Mouse (Mus musculus) ES-CJ7 (cell line): ENCODE measurements around the gene Cldn15.

Experiments used
- DNase-seq: peaks from one replicate; pipeline ENCODE4 v3.0.0; 2011; ENCODE audit warnings: low read depth, low spot score

Cldn15 gene

DNA sequence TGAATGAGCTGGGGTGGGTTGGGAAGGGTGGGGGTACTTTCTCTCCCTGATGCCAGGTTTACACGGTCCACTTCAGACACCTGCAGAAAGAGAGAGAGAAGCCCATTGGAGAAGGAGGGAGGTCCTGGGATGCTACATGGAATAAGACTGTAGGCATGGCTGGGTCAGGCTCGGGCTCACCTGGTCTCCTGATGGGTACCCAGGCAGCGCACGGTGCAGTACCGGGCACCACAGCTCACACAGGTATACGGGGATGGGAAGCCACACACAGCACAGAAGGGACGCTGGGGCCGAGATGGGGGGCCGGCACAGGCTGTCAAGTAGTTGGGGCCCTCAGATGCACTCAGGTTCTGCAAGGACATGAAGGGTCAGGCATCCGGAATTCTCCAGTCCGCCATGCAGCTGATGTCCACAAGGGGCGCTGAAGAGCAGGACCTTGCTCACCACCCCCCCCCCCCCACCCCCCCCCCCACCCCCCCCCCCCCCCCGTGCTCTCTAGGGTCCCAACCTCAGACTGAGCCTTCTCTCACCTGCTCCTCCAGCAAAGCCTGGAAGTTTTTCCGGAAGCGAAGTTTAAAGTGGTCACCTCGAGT is 16.0 kb downstream of the Cldn15 start:
- peak; percentile 41 for DNase-seq

DNA sequence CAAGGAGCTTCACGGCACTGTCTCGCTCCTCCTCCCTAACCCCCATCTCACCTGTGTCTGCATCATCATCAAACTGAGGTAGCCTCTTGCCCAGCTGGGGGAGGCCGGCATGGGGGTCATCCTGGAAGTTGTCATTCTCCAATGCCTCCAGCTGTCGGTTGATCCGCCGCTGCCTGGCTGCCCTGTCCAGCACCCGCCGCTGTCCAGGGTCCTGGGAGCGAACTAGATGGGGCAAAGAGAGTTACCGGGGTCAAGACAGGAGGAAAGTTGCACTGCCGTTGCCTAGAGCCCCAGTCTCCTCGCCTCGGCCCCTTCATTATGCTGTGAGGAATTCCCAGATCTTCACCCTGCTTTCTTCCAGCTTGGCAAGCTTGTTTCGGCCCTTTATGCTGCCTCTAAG is 18.4 kb downstream of the Cldn15 start:
- no peak for DNase-seq

GRCm38 (mm10) chr5:136986695-136987137 is 20.3 kb downstream of the Cldn15 start, which contains the start of gene Plod3:
TSS of gene Plod3 (plus strand) at chr5:136987019.
- DNase-seq = peak; percentile 100

GRCm38 (mm10) chr5:136987138-136987933 is 20.9 kb downstream of the Cldn15 start:
- DNase-seq = peak; percentile 64

DNA sequence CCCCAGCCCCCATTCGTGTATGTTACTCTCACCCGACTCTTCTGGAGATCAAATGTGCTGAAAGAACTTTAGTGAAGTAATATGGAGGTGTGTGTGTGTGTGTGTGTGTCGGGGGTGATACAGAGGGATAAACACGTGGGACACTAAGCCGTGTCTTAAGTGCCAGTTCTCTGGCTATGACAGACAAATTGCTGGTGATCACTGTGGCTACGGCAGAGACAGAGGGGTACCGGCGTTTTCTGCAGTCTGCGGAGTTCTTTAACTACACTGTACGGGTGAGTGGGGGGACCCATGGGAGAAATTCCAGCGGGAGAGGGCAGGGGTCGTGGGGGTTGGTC is 21.5 kb downstream of the Cldn15 start, which contains the start of gene Znhit1:
TSS of gene Znhit1 (minus strand) at position 88 of the 338 bp plus-strand sequence.
- DNase-seq = no peak

DNA sequence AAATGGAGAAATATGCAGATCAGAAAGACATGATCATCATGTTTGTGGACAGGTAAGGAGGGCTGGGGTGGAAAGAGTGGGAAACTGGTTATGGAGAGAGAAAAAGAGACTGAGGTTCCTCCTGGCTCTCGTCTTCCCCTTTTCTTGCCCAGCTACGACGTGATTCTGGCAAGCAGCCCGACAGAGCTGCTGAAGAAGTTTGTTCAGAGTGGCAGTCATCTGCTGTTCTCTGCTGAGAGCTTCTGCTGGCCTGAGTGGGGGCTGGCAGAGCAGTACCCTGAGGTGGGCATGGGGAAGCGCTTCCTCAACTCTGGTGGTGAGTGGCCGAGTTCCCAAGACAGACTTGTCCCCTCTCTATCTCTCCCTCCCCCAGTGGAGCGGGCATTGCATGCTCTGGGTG is 22.0 kb downstream of the Cldn15 start:
- no peak for DNase-seq

DNA sequence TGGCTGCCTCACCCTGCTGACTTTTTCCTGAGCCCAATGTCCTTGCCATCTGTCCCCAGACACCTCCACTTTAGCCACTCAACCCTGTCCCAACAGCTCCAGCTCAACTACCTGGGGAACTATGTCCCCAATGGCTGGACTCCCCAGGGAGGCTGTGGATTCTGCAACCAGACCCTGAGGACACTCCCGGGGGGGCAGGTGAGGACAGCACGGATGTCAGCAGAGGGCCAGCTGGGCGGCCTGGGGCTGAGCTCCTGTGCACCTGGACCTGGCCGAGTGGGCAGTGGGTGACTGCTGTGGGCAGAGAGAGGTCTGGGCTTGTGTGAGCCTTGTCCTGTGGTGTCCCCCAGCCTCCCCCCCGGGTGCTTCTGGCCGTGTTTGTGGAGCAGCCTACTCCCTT is 23.4 kb downstream of the Cldn15 start:
- no peak for DNase-seq

GRCm38 (mm10) chr5:136999449-136999848 is 33.0 kb downstream of the Cldn15 start:
- no peak for DNase-seq

- DNase-seq = peak; percentile 72
Measured at GRCm38 (mm10) chr5:137000612-137001011, 34.2 kb downstream of the Cldn15 start.

- DNase-seq = no peak
Measured at GRCm38 (mm10) chr5:137007276-137007675, 40.9 kb downstream of the Cldn15 start.

DNA sequence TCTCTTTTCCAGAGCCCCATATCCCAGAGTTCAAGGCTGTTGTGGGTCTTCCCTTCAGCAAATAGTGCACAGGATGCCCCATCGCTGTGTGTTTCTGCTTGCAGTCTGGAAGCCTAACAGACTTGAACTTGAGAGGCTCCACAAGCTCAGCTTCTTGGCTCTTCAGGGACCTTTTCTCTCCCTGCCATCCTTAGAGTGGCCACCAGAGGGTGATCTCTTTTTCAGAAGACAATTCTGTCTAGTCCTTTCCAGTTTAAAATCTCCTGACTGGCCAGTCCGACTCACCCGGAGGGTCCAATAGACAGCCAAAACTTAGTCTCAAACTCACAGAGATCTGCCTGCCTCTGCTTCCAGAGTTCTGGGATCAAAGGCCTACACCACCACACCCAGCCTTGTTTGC is 43.6 kb downstream of the Cldn15 start:
- DNase-seq = peak; percentile 80

DNA sequence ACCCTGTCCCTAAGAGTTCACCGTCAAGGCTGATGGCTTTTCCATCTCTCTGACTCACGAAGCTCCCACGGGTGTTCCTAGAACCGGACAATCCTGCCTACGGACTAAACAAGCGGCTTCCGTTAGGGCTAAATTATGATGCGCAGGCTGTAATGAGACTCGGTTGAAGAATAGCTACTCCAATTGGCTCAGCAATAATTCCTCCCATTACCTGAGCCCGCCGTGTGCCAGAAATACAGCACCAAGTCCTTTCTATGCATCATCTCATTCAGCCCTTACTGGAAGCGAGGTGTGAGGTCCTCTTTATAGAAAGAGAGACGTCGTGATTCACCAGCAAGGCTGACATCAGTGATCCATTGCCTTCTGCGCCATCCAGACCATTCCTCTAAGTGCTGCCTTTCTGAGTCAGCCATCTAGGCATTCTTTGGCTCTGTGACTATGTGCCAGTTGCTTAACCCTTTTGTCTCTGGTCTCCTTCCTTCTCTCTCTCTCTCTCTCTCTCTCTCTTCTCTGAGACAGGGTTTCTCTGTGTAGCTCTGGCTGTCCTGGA is 46.1 kb downstream of the Cldn15 start:
- no peak for DNase-seq

GRCm38 (mm10) chr5:137015913-137016312 is 49.5 kb downstream of the Cldn15 start:
- no peak for DNase-seq

- DNase-seq = no peak
Measured at GRCm38 (mm10) chr5:137024318-137024717, 57.9 kb downstream of the Cldn15 start.

GRCm38 (mm10) chr5:137025132-137025531 is 58.7 kb downstream of the Cldn15 start:
- peak; percentile 84 for DNase-seq
